Mouse (Mus musculus) C2C12 (cell line): Measurements from ENCODE around the gene Spata2. TPM values are rescaled to one million over a fixed set of nuclear protein-coding genes. Genes with fewer than 3 reads are reported as not detected.

Experiments used
- H3K27me3 ChIP-seq: one replicate; pipeline ENCODE4 v1.6.1; 2011; ENCODE audit not compliant: control insufficient read depth, insufficient read depth, insufficient read length
- H3K36me3 ChIP-seq: one replicate; pipeline ENCODE4 v1.6.1; 2011; ENCODE audit not compliant: control insufficient read depth, insufficient read depth
- H3K4me3 ChIP-seq: one replicate; pipeline ENCODE4 v1.5.1; 2011; ENCODE audit warnings: mild to moderate bottlenecking, control low read depth; ENCODE audit not compliant: poor library complexity, insufficient read depth, severe bottlenecking
- H3K79me2 ChIP-seq: one replicate; pipeline ENCODE4 v1.6.1; 2011; ENCODE audit not compliant: control insufficient read depth, insufficient read depth
- H3K79me3 ChIP-seq: one replicate; pipeline ENCODE4 v1.6.1; 2011; ENCODE audit warnings: low read depth, control low read depth
- H3ac ChIP-seq: one replicate; pipeline ENCODE3; 2011; ENCODE audit warnings: low read depth; ENCODE audit not compliant: control insufficient read depth, insufficient read length
- CEBPB ChIP-seq: IDR thresholded peaks from one replicate; pipeline ENCODE4 v1.6.1; 2011; ENCODE audit warnings: low read depth, mild to moderate bottlenecking, control low read depth, moderate library complexity
- CTCF ChIP-seq: IDR thresholded peaks from one replicate; pipeline ENCODE4 v1.5.1; 2011; ENCODE audit not compliant: control insufficient read depth, insufficient read depth, insufficient read length
- FOSL1 ChIP-seq: IDR thresholded peaks from one replicate; pipeline ENCODE4 v1.8.0; 2011; ENCODE audit warnings: mild to moderate bottlenecking, low read length; ENCODE audit not compliant: poor library complexity, insufficient read depth, severe bottlenecking
- MAX ChIP-seq: IDR thresholded peaks from one replicate; pipeline ENCODE4 v1.6.1; 2011; ENCODE audit warnings: mild to moderate bottlenecking, control low read depth
- MYOD1 ChIP-seq: IDR thresholded peaks from one replicate; pipeline ENCODE4 v1.6.1; 2011; ENCODE audit warnings: low read depth; ENCODE audit not compliant: control insufficient read depth, insufficient read length
- MYOG ChIP-seq: IDR thresholded peaks from one replicate; pipeline ENCODE4 v1.6.1; 2011; ENCODE audit not compliant: control insufficient read depth, insufficient read length; ENCODE audit errors: extremely low read depth
- USF1 ChIP-seq: IDR thresholded peaks from one replicate; pipeline ENCODE4 v1.6.1; 2011; ENCODE audit warnings: low read depth, mild to moderate bottlenecking, control low read depth, moderate library complexity
- polyA plus RNA-seq: library from polyadenylated mRNA; unstranded; fragments of >200 nt; fragmentation: generic; extraction: Trizol; gene quantifications from one replicate; pipeline ENCODE4 v1.2.1, GENCODE M21; 2012; ENCODE audit warnings: missing spikeins

Spata2 gene
- polyA plus RNA-seq, 1 experiment: 10.4 TPM

DNA sequence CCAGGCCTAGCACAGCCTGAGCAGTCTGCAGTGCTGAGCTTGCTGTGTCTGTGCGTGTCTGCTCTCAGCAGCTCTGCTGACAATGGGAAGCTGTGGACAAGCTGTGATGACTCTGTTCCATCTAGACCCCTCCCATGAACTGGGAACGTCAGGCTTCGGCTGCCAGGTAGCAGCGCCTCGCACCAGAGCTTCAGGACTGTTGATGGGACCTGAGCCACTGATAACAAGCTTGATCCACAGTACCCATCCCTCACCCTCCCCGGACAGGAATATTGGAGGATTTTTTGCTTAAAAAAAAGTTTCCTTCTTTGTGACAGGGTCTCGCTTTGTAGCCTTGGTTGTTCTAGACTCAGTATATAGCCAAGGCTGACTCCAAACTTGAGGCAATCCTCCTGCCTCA lies 45.5 kb downstream of the Spata2 start:
- H3K27me3 ChIP-seq: no peaks in the 10 kb centered on the region
- no peaks in the 10 kb centered on the region for H3K79me3 ChIP-seq
- no peak overlapping the region for H3K4me3 ChIP-seq
- peaks cover 59% of the 10 kb centered on the region for H3K36me3 ChIP-seq
- H3K79me2 ChIP-seq: no peaks in the 10 kb centered on the region
- no peak for TF ChIP-seq MYOD1
- no peak for TF ChIP-seq FOSL1
- TF ChIP-seq MYOG: no peak
- no peak for TF ChIP-seq MAX
- no peak for TF ChIP-seq CEBPB
- no peak for TF ChIP-seq CTCF
- TF ChIP-seq USF1: no peak
- no peak overlapping the region for H3ac ChIP-seq

DNA sequence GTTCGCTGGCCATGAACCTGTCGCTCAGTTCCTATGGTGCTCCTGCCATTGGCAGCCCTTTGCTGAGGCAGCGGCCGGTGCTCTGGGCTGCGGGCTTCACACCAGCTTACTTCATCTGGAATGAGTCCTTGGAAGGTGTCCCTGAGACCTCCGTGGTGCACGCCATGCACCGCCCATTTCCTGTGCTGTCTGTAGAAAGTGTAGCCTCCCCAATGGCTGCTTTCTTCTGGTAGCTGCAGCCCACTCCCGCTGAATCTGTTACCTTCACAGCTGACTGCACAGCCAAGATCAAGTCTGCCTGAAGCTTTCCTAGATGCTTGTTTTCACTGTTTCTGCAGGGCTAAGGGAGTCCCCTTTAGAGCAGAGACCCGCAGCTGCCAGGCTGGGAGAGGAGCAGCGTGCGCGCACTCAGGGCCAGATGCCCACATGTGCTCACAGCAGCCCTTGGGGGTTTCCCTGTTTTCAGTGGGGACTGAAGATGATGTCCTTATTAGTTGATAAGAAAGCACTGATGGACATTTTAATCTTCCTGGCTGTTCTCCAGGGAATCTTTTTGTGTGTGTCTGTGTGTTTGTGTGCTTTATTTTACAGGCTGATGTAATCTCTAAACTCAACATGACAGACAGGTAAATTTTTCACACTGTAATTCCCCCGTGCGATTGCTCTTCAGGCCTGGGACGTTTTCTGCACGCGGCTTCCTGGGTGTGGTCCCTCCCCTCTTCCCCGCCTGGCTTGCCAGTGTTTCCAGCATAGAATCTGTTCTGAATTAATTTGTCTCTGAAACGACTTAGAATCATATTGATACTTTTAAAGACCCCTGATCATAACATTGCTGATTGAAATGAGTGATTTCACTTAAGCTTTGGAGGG lies 46.5 kb downstream of the Spata2 start:
- Histone ChIP-seq H3K79me2 (no peaks in the 10 kb centered on the region), H3K79me3 (no peaks in the 10 kb centered on the region), H3ac (no peak overlapping the region), H3K4me3 (no peak overlapping the region), H3K36me3 (peaks cover 61% of the 10 kb centered on the region), H3K27me3 (no peaks in the 10 kb centered on the region)
- no peak for TF ChIP-seq FOSL1
- TF ChIP-seq MAX: no peak
- TF ChIP-seq CEBPB: no peak
- no peak for TF ChIP-seq USF1
- TF ChIP-seq CTCF: no peak
- no peak for TF ChIP-seq MYOD1
- no peak for TF ChIP-seq MYOG

DNA sequence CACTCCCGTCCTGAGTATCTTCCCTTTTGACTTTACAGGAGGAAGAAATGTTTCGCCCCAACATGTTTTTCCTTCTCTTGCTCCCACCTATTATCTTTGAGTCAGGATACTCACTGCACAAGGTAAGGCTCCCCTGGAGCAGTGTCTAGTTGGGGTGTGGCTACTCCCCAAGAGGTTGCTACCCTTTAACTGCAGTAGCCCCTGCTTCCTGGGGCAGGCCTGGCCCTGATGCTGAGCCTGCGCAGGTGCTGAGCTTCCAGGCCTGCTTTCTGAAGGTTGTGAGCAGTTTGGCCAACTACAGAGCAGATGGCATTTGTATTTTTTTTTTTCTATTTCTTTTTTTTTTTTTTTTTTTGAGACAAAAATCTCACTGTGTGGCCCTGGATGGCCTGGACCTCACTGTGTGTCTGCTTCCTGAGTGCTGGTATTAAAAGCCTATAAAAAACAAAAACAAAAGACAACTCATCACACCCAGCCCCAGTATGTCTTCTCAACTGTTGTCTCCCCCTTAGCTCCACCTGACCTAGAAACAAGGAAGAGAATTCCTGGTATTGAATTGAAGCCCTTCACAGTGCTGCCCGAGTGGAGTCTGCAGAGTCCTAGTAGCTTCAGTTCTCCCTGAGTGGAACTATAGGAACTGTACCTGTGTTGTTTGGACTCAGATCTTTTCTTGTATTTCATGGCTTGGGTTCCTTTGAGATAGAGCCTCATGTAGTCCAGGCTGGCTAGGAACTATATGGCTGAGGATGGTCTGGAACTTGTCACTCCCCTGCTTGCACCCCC lies 49.1 kb downstream of the Spata2 start:
- TF ChIP-seq CTCF (no peak), MYOD1 (no peak), USF1 (no peak), MAX (no peak), CEBPB (no peak), MYOG (no peak), FOSL1 (no peak)
- Histone ChIP-seq H3K4me3 (no peak overlapping the region), H3K27me3 (no peaks in the 10 kb centered on the region), H3K36me3 (peaks cover 76% of the 10 kb centered on the region), H3K79me2 (no peaks in the 10 kb centered on the region), H3K79me3 (no peaks in the 10 kb centered on the region), H3ac (no peak overlapping the region)

DNA sequence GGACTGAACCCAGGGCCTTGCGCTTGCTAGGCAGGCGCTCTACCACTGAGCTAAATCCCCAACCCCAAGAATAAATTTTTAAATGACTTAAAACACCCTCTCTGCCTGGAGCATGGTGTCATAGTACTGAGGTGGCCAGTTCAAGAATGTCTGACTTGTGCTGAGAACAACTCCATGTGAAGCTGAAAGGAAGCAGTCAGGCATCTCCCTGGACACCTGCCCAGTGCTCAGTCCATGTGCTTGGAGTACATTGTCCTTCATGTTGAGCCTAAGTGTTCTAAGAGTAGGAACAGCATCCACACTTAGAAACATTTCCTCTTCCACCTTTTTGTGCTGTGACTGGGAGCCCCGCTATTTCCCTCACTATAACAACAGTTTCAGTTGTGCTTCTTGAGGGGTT lies 53.3 kb downstream of the Spata2 start:
- Histone ChIP-seq H3ac (no peak overlapping the region), H3K79me2 (no peaks in the 10 kb centered on the region), H3K79me3 (no peaks in the 10 kb centered on the region), H3K27me3 (no peaks in the 10 kb centered on the region), H3K36me3 (peaks cover 87% of the 10 kb centered on the region), H3K4me3 (no peak overlapping the region)
- TF ChIP-seq FOSL1: no peak
- TF ChIP-seq USF1: no peak
- TF ChIP-seq CEBPB: no peak
- no peak for TF ChIP-seq MYOD1
- TF ChIP-seq CTCF: no peak
- no peak for TF ChIP-seq MAX
- no peak for TF ChIP-seq MYOG

DNA sequence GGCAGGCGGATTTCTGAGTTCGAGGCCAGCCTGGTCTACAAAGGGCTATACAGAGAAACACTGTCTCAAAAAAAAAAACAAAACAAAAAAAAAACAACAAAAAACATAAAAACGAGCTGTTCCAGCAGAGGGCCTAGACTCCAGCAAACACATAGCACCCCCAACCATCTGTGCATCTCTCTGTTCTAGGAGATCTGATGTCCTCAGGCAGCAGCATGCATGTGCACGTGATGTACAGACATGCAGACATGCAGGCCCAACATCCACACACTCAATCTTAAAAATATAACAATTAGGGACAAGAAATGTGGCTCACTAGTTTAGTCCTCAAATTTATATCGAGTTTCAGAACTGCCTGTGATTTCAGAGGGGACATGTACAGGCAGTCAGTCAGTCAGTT lies 56.3 kb downstream of the Spata2 start:
- no peaks in the 10 kb centered on the region for H3K79me2 ChIP-seq
- H3K36me3 ChIP-seq: peaks cover 77% of the 10 kb centered on the region

More for the DNA sequence above, 56.3 kb downstream of the Spata2 start:
- Histone ChIP-seq H3K27me3 (no peaks in the 10 kb centered on the region), H3K4me3 (no peak overlapping the region), H3K79me3 (no peaks in the 10 kb centered on the region), H3ac (no peak overlapping the region)
- TF ChIP-seq MAX (no peak), USF1 (no peak), MYOD1 (no peak), CEBPB (no peak), CTCF (no peak), FOSL1 (no peak), MYOG (no peak)
